Mouse (Mus musculus): ENCODE measurements around the gene Ifnar1. TPM values are rescaled to one million over a fixed set of nuclear protein-coding genes. Genes with fewer than 3 reads are reported as not detected.
A peak's percentile ranks its signal among the peaks of the same experiment; 100 is the strongest.

The Ifnar1 gene
- total RNA-seq, 2 experiments from 2014 or later: 67.8 to 71.0 TPM

DNA sequence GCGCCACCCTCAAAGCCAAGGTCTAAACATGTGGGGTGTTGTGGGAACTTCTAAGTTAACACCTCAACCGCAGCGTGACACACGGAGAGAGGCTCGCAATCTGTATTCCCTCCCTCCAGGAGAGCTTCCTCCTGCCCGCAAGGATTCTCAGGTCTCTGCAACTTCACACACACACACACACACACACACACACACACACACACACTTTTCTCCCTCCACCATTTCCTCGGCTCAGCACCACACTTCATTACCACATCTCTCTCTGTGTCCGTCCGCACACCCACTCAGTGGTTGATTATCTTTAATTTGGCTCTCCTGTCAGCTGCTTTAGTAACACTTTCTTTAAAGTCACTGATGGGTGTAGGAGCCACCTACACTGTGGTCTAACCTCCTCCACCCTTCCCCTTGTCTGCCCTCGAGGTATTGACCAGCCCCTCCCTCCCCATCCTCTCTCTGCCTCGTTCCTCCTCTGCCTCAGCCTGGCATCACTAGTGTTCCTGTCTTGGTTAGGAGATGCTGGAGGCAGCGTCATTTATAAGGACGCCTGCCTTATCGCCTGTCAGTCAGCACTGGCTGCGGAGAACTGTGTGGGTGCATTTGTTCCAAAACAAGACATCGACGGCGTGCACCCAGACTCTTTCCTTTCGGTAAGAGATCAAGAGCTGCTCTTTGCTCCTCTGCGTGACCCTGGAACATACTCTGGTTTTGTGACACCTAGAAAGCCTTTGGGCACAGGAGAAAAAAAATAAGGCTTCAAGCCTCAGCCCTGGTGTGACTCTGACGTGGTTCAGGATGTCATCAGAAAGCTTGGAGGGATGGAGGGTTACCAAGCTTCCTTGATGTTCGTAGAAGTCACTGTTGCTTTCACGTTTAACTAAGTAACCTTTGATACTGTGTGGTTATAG lies 48.3 kb downstream of the Ifnar1 start:
- peak; percentile 32 to 52 for DNase-seq (ENCODE audit: low spot score in 2 of 2)

DNA sequence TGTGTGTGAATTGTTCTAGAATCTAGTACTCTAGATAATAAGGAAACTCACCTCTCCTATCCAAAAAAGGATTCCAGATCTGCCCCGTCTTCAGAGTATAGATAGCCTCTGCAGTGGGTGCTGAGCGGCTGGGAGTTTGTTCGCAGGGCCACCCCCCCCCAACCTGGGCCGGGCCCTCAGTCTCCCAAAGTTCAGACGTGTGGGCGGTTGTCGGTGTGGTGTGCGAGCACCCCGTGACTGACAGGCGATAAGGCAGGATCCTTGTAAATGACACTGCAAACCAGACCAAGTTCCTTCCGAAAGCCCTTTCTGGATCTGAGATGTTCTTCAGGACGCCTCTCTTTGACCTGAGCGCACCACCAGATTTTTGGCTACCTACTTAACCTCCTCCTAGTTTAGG lies 49.4 kb downstream of the Ifnar1 start:
- DNase-seq (ENCODE audit: low spot score in 2 of 2): peak in 1 of 2 experiments; percentile 42
- intact Hi-C loops (cut with DNase I): no loop called here

More for the DNA sequence above, 48.3 kb downstream of the Ifnar1 start:
- intact Hi-C loops (cut with DNase I): no loop called here

DNA sequence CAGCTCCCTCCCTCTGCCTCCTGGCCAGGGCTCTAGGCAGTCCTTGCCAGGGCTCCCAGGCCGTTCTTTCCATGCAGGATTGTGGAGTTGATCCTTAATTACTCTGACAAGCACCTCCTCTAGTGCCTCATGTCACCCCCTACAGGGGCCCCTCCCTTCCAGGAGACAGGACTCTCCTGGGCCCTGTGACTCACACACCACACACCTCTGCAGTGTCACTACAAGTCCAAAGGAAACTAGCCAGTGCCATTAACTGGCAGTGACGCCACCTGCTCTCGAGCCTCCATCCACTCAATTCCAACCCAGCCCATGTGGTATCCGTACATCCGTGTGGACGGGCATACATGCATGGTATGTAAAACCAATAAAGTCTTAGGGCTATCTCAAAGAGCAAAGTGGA lies 49.9 kb downstream of the Ifnar1 start:
- no peak for DNase-seq (ENCODE audit: low spot score in 2 of 2)
- intact Hi-C loops (cut with DNase I): no loop called here

DNA sequence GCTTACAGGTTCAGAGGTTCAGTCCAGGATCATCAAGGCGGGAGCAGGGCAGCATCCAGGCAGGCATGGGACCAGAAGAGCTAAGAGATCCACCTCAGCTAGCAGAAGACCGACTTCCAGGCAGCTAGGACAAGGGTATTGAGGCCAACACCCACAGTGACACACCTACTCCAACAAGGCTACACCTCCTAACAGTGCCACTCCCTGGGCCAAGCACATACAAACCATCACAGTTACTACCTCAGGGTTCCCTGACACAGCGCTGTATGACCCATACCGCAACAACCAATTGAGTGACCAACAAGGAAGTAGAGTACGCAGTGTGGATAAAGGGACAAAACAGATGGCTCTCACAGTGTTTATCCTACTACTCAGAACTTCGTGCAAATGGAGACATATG lies 51.3 kb downstream of the Ifnar1 start:
- no peak for DNase-seq (ENCODE audit: low spot score in 2 of 2)
- intact Hi-C loops (cut with DNase I): no loop called here

DNA sequence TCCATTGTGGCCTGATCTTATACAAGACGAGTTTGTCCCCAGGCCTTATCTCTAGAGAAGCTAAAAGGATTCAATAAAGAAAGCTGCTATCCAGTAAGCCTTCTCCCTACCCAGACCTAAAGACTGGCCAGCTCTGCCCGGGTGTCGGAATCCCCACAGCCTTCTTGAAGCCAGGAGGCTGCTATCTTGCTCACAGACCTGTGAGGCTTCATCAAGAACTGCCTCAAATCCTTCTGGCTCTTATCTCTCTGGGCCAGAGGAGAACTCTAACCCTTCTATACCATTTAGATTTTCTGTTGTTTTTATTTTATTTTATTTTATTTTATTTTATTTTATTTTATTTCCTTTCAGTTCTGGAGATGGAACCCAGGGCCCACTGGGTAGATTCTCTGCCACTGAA lies 52.0 kb downstream of the Ifnar1 start:
- DNase-seq (ENCODE audit: low spot score in 2 of 2): no peak
- intact Hi-C loops (cut with DNase I): no loop called here

DNA sequence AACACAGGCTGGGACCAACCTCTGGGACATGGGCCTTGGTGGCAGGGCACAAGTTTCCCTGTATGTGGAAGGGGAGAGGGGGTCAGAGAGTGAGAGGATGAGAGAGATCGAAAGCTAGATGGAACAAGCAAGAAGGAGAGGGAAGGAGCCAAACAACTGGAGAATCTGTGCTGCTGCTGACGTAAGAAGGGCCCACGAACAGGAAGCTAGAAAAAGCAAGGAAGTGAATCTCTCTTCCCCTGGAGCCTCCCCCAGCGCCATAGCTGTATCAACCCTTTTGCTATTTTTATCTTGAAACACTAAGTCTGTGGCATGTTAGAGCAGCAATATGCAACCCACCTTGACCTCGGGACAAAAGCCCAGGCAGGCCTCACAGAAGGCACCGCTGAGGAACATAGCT lies 53.0 kb downstream of the Ifnar1 start:
- intact Hi-C loops (cut with DNase I): no loop called here
- no peak for DNase-seq (ENCODE audit: low spot score in 2 of 2)

DNA sequence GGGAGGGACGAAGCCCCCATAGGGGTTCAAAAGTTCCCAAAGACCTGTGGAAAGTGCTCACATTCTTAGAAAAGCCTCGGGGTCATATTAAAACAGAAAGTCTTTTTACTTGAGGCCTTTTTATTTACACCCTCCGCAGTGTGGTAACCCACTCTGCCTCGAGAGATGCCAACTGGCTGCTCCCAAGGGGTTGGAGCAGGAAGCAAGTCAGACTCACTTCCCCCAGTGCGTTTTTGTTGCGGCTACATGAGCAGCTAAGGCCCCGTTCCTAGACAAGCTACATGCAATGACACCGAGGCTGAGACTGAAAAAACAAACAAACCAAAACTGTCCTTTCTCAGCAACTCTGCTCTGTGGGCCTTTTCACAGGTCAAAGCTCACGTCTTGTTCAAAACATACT lies 53.5 kb downstream of the Ifnar1 start:
- intact Hi-C loops (cut with DNase I): no loop called here
- no peak for DNase-seq (ENCODE audit: low spot score in 2 of 2)

DNA sequence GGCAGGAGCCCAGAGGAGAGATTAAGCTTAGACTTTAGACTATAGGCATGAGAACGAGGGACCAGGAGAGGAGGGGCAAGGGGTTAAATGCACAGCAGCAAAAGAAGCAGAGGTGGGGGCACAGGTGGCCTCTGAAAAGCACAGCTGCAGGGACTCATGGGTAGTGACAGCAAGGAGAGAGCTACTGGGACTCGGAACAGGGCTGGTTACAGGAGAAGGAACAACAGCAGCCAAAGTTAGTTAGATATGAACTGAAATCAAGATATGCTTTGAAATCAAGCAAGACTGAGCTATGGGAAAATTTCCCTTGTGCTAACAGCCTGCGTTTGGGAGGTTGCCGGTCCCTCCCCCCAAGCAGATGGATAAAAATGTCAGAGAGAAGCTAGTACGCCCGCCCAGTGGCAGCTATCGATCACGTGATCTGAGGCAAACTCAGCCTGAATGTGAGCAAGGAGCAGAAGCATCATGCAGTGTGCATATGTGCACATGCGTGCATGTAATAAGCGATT lies 56.6 kb downstream of the Ifnar1 start:
- intact Hi-C loops (cut with DNase I): no loop called here
- DNase-seq (ENCODE audit: low spot score in 2 of 2): peak; percentile 51 to 76

DNA sequence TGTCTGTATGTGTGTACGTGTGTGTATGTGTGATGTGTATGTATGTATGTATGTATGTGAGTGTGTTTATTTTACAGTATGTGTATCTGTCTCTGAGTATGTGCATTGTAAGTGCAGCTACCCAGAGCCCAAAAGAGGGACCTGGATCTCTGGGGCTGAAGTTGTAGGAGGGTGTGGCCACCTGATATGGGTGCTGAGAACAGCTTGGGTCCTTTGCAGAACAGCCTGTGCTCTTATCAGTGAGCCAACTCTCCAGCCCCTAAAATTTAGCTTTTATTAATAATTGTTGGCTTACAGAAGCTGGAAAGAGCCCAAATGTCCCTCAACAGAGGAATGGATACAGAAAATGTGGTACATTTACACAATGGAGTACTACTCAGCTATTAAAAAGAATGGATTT lies 58.6 kb downstream of the Ifnar1 start:
- intact Hi-C loops (cut with DNase I): no loop called here
- DNase-seq (ENCODE audit: low spot score in 2 of 2): no peak

DNA sequence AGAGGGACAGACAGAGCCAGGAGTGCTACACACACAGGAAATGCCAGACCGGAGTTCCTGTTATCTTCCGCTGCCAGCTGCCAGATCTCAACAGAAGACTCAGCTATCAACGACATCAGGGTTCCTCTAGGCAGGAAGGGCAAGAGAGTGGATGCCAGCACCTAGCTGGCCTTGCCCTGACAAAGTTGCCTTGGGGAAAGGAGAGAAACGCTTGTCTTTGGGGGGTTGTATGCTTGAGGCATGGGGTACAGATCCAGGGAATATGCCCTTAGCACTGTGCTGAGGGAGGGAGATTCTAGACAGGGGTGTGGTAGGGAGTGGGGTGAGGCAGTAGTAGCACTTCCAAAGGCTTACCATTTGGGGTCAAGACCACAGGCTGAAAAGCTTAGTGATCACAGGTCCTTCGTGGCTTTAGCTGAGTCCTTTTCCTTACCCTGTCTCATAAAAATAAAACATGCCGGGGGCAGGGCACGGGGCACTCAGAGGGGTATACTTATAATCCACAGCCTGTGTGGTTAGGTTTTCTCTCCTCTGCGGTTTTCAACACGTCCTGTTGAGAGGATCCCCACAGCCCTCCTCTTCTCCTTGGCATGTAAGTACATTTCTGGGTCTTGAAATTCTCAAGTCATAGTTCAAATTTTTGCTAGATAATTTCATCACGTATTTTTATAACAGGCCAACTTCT lies 60.7 kb downstream of the Ifnar1 start:
- DNase-seq (ENCODE audit: low spot score in 2 of 2): no peak
- intact Hi-C loops (cut with DNase I): no loop called here

DNA sequence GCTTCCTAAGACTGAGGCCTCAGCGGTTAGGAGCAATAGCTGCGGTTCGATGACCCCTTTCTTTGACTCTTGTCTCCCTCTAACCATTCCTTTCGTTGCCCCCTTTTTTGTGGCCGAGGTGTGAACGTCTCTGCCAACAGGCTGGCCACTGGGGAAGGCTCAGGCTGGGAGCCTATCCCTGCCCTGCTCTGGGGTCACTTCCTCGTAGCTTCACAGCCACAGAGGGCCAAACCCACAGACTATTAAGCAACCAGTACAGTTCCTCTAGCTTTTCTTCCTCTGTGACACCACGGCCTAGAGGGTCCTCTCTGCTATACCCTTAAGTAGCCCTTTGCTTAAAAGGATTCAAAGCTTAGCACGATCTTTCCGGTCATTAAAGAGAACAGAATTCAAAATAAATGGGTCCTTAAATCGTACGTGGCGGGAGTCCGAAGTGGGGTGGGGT lies 61.4 kb downstream of the Ifnar1 start:
- peak in 1 of 2 experiments; percentile 38 for DNase-seq (ENCODE audit: low spot score in 2 of 2)
- intact Hi-C loops (cut with DNase I): no loop called here

DNA sequence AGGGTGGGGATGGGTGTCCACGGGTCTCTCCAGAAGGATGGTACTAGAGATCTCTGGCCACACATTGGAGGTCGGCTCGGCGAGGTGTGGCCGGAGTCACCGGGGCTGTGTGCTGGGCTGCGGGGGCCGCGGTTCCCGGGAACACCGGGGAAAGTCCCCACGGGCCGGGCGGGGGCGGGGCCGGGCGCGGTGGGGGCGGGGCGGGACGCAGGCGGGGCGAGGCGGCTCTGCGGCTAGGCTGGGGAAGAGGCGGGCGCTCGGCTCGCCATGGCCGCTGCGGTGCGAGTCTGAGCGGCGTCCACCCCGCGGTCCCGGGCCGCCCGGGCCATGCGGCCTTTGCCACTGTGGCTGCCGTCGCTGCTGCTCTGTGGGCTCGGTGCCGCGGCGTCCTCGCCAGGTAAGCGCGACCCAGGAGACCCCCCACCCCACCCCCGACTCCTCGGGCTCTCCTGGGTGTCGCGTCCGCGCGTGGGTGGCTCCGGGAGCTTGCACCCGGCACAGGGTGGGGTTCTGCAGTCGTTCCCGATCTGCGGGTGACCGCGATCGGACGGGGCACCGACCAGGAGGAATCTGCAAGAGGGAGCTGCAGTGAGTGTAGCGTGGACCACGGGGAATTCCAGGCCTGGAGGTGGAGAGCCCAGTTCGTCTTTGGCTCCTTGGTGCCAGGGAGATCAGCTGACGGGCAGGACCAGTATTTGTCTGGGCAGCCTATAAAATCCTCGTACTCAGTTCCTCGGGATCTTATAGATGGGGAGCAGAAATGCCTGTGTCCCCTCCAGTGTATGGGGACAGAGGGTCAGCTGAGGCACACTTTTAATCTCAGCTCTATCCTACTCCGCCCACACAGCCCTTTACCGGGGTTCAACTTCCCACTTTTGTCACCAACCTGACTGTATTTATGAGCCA lies 62.1 kb downstream of the Ifnar1 start, which contains the start of gene Ifngr2:
TSS of gene Ifngr2 (plus strand) at position 237 of the 906 bp plus-strand sequence.
- peak; percentile 42 to 48 for DNase-seq (ENCODE audit: low spot score in 2 of 2)
- intact Hi-C loops (cut with DNase I): no loop called here

DNA sequence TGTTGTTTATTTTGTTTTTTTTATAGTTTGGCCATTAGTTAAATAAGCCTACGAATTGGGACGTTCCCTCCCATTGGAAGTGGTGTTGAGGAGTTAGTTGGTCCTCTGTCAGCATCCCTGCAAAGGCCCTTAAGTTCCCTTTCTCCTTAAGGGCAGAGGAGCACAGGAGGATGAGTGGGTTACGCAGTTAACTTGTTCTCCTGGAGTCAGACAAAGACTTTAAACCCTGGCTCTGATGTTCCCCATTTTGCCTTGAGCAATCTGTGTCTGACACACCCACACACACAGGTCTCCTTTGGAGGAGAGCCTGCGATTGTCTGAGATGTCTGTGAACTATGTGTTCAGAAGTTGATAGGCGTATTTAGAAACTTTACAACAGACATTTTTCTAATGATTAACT lies 62.9 kb downstream of the Ifnar1 start:
- intact Hi-C loops (cut with DNase I): no loop called here

DNA sequence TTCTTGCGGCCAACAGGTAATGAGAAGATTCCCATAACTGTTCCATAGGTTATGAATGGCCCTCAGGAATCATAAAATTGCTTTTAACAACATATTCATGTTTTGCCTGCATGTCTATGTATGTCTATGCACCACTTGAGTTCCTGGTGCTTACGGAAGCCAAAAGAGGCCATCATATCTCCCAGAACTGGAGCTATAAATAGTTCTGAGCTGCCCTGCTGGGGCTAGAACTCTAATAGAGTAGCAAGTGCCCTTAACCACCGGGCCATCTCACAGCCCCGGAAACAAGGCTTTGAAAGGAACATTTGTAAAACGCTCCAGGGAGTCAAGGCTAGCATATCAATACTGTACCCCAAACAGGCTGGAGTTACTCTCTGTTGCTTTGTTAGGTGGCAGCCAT lies 63.5 kb downstream of the Ifnar1 start:
- intact Hi-C loops (cut with DNase I): no loop called here
- no peak for DNase-seq (ENCODE audit: low spot score in 2 of 2)

More for the DNA sequence above, 62.9 kb downstream of the Ifnar1 start:
- no peak for DNase-seq (ENCODE audit: low spot score in 2 of 2)

DNA sequence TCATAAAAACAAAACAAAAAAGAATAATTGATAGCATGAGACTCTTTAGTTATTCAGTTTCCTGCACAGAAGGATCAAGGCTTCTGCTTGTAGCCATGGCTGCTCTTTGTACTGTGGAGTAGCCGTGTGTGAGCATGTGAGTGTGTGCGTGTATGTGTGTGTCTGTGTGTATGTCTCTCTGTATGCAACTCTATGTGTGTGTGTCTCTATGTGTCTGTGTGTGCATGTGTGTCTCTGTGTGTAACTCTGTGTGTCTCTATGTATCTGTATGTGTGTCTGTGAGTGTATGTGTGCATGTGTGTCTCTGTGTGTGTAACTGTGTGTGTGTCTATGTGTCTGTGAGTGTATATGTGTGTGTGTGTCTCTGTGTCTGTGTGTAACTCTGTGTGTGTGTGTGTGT lies 64.0 kb downstream of the Ifnar1 start:
- intact Hi-C loops (cut with DNase I): no loop called here
- DNase-seq (ENCODE audit: low spot score in 2 of 2): no peak

DNA sequence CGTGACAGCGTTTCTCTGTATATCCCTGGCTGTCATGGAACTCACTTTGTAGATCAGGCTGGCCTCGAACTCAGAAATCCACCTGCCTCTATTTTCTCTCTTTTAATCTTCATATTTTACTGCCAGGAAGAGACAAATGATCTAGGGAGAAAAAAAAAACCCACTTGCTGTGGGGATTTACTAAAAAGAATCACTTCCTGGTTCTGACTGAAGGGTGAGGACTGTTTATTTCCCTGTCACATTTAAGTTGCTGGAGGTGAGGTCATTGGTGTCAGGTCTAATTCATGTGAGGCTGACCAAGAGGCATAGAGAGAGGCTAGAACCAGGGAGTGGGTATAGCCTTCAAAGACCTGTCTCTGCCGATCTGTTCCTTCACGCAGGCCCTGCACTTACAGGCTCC lies 64.6 kb downstream of the Ifnar1 start:
- intact Hi-C loops (cut with DNase I): loop anchor here (5.0 kb wide), 1 partner anchor 48 kb away; the partner anchor contains the start of gene Tmem50b

DNA sequence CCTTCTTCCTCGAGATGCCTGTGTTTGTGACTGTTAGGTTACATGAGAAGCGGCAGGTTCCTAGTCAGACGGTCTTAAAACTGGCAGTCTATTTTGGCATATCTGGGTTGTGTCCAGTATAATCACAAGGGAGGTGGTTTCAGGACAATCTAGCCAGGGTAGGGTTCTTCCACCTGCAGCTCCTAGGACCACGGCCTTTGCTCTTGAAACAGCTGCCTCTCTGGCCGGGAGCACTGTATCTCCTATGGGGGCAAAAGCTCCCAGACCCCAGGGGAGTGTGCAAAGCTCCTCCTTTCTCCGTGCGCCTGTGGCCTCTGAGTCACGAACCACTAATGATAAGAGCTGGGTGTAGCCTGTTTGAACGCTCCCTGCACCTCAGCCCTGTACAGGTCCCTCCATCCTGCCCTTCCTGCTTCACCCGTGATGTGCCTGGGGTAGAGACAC lies 66.1 kb downstream of the Ifnar1 start:
- intact Hi-C loops (cut with DNase I): loop anchor here (5.0 kb wide), 1 partner anchor 46 kb away; the partner anchor contains the start of gene Tmem50b
- no peak for DNase-seq (ENCODE audit: low spot score in 2 of 2)

More for the DNA sequence above, 64.6 kb downstream of the Ifnar1 start:
- DNase-seq (ENCODE audit: low spot score in 2 of 2): no peak

DNA sequence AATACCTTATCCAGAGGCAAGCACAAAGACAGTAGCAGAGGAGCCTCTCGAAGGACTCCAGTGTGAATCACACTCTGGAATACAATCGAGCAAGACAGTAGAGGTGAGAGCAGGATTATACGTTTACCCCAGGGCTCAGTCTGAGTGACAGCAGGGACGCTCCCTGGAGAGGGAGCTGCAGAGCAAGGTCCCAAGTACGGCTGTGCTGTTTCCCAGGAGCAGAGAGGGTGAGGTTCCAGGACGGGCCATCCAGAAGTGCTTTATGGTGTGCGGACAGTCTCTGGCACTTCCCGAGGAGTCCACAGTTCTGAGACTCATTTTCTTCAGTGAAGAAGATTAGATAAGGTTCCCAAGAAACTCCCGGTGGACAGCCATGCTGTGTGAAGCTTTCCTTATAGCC lies 67.0 kb downstream of the Ifnar1 start:
- intact Hi-C loops (cut with DNase I): loop anchor here (5.0 kb wide), 1 partner anchor 45 kb away; the partner anchor contains the start of gene Tmem50b
- no peak for DNase-seq (ENCODE audit: low spot score in 2 of 2)

DNA sequence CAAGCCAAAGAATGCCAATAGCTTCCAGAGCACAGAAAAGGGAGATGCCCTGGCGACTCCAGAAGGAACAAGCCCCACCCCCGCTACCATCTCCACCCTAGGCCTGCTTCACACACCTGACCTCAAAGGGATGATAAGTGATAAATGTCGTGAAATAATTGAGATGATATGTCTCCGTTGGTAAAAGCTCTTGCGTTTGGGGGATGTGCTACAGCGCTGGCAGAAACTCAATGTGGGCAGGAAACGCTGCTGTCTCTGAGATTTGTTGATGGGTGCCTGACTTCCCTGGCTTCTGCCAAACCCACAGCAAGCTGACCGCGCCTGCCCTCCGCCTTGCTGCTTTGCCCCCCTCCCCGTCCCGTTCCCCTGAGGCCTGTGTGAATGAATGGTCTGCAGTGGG lies 68.6 kb downstream of the Ifnar1 start:
- intact Hi-C loops (cut with DNase I): loop anchor here (5.0 kb wide), 1 partner anchor 44 kb away; the partner anchor contains the start of gene Tmem50b
- DNase-seq (ENCODE audit: low spot score in 2 of 2): no peak

All from left cerebral cortex, postnatal 14 days (tissue).